Mouse (Mus musculus): Measurements from ENCODE around the gene Ssr2. TPM values are rescaled to one million over a fixed set of nuclear protein-coding genes. Genes with fewer than 3 reads are reported as not detected.
A peak's percentile ranks its signal among the peaks of the same experiment; 100 is the strongest.

The Ssr2 gene
- total and polyA plus RNA-seq, 2 experiments: 90.0 to 176 TPM

DNA sequence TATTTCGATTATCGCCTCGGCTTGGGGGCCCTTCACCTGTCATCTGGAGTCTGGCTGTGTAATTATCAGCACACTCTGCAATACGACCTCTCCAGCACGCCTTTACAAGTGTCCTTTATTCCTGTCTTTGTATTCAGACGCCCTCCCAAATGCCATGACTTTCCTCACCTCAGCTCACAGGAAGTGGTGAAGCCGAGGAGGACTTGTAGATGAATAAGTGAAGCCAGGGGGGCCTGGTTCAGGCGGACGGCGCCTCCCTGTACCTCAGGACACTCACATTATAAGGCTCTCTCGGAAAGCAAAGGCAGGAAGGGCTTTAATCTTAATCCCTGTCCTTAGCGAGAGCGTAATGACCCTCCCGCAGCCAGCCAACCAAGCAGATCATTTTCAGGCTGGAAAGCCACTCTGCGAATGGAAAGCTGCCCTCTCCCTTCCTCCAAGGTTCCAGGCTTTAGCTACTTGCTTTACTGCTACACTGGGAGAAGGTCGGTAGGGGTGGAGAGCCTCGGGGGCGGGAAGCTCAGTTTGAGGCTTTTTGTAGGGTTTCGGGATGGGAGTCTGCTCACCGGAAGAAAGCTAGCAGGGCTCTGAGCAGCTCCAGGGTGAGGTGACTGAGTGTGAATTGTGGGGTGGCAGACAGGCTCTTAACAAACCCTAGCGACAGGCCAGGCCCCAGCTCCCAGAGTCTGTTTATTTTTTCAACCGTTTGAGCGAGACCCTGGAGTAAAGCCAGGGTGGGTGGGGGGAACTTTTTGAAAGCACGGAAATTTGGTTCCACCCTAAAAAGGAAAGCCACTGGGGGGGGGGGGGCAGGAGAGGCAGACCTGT lies 46.7 kb downstream of the Ssr2 start:
- Histone ChIP-seq H3K27me3 (ENCODE audit: control insufficient read depth, insufficient read depth, low read length) (0 out of 2 replicates have a peak, but pooled peaks cover 7% of the 10 kb centered on the region), H3K4me3 (ENCODE audit: insufficient read depth, low read depth, low read length) (peak overlapping the region; percentile 74), H3K27ac (replicated peaks; ENCODE audit: insufficient read depth, low read depth, low read length) (peak overlapping the region; percentile 75), H3K9ac (ENCODE audit: low read depth, low read length) (peak overlapping the region; percentile 58), H3K79me2 (ENCODE audit: control insufficient read depth, insufficient read depth, low read length) (peaks cover 3% of the 10 kb centered on the region; the same call in 1 of the 2 replicates), H3K4me1 (ENCODE audit: control insufficient read depth, insufficient read depth, low read length) (peaks cover 6% of the 10 kb centered on the region), H3K36me3 (ENCODE audit: control insufficient read depth, insufficient read depth, low read length) (no peaks in the 10 kb centered on the region)
- DNase-seq (ENCODE audit: extremely low read depth, low read depth, low spot score): no peak
- no peak for TF ChIP-seq POLR2A (IDR thresholded peaks at IDR 0.05; ENCODE audit: extremely low read depth, insufficient read depth, low read length)
- no peak for TF ChIP-seq CTCF (IDR thresholded peaks at IDR 0.05; ENCODE audit: low read depth, low read length)
- WGBS: 48% methylated on average over 24 of the region's 24 CpGs

DNA sequence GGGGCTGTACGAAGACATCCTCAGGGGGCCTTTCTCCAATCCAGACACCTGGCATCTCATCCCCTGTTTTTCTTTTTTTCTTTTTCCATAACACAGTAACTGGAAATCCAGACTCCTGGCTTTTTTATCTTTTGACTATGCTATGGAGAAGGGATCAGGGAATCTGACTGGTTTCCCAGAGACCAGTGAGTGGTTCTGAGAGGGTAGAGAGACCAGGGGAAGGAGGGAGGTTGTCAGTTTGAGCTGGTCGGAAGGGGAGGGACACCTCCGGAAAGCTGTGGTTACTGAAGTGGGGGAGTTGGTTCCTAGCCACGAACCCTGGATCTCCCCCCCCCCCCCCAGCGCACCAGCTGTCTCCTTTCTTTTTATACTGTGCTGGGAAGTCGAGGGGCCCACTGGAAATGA lies 47.3 kb downstream of the Ssr2 start:
- H3K27ac ChIP-seq (replicated peaks; ENCODE audit: insufficient read depth, low read depth, low read length): peak overlapping the region; percentile 60
- DNase-seq (ENCODE audit: extremely low read depth, low read depth, low spot score): no peak
- TF ChIP-seq POLR2A (IDR thresholded peaks at IDR 0.05; ENCODE audit: extremely low read depth, insufficient read depth, low read length): no peak
- TF ChIP-seq CTCF (IDR thresholded peaks at IDR 0.05; ENCODE audit: low read depth, low read length): no peak
- H3K79me2 ChIP-seq (ENCODE audit: control insufficient read depth, insufficient read depth, low read length): peaks cover 3% of the 10 kb centered on the region; the same call in 1 of the 2 replicates
- 0 out of 2 replicates have a peak, but pooled peaks cover 7% of the 10 kb centered on the region for H3K27me3 ChIP-seq (ENCODE audit: control insufficient read depth, insufficient read depth, low read length)
- peaks cover 6% of the 10 kb centered on the region for H3K4me1 ChIP-seq (ENCODE audit: control insufficient read depth, insufficient read depth, low read length)
- H3K36me3 ChIP-seq (ENCODE audit: control insufficient read depth, insufficient read depth, low read length): no peaks in the 10 kb centered on the region
- H3K4me3 ChIP-seq (ENCODE audit: insufficient read depth, low read depth, low read length): peak overlapping the region; percentile 44
- WGBS: 34% methylated on average over 6 of the region's 6 CpGs
- peak overlapping the region; percentile 31; the same call in 1 of the 2 replicates for H3K9ac ChIP-seq (ENCODE audit: low read depth, low read length)

DNA sequence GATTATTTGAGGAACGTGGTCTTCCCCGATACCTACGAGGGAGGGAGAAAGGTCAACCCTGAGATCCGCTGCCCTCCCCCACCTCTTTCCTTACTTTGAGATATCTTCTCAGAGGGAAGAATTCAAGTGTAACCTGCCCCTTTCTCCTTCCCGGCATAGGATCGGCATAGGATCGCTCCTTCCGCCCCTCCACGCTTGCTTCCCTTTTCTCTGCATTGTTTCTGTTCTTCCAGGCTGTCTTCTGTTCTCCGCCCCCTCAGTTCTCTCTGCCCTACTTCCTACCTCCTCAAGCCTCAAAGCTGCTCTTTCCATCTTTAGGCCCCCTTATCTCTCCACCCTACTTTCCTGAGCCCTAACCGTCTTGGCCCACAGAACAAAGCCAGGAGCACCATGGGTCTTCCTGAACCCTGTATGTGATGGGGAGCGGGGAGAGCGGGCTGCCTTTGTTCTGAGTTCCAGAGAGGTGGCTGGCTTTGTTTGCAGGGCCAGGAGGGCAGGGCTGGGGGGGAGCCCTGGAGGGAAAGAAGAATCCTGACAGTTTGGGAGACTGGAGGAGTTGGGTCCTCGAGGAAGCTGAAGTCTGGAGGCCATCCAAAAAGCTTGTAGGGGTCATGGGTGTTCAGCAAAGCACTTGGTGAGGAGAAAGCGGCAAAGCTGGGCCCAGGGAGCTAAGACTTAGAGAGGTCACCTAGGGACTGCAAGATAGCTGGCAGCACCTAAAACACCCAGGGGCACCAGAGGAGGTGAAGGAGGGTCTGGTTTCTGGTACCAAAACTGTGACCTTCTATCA lies 47.9 kb downstream of the Ssr2 start:
- Histone ChIP-seq H3K4me1 (ENCODE audit: control insufficient read depth, insufficient read depth, low read length) (peaks cover 8% of the 10 kb centered on the region), H3K36me3 (ENCODE audit: control insufficient read depth, insufficient read depth, low read length) (no peaks in the 10 kb centered on the region), H3K79me2 (ENCODE audit: control insufficient read depth, insufficient read depth, low read length) (peaks cover 3% of the 10 kb centered on the region; the same call in 1 of the 2 replicates), H3K27me3 (ENCODE audit: control insufficient read depth, insufficient read depth, low read length) (0 out of 2 replicates have a peak, but pooled peaks cover 7% of the 10 kb centered on the region), H3K27ac (replicated peaks; ENCODE audit: insufficient read depth, low read depth, low read length) (peak overlapping the region; percentile 60), H3K4me3 (ENCODE audit: insufficient read depth, low read depth, low read length) (peak overlapping the region; percentile 44), H3K9ac (ENCODE audit: low read depth, low read length) (peak overlapping the region; percentile 31)
- 57% methylated on average over 15 of the region's 15 CpGs for WGBS
- DNase-seq (ENCODE audit: extremely low read depth, low read depth, low spot score): no peak
- TF ChIP-seq CTCF (IDR thresholded peaks at IDR 0.05; ENCODE audit: low read depth, low read length) (no peak), POLR2A (IDR thresholded peaks at IDR 0.05; ENCODE audit: extremely low read depth, insufficient read depth, low read length) (no peak)

DNA sequence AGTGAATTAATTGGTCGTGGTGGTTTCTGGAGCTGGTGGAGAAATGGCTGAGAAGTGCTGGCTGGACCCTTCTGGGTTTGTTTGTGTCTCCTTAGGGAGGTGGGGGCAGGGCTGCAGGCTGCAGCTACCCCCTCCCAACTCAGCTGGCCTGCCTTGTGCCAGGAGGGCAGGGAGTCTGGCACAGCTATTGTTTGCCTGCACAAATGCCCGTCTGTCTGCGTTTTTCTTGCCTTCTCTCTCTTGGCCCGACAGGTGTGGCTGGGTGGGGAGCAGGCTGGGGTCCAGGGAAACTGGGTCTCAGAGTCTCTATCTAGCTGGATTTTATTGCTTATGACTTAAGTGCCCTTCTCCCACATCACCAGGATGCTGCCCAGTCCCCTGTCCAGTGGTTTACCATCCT lies 48.6 kb downstream of the Ssr2 start:
- Histone ChIP-seq H3K36me3 (ENCODE audit: control insufficient read depth, insufficient read depth, low read length) (no peaks in the 10 kb centered on the region), H3K4me3 (ENCODE audit: insufficient read depth, low read depth, low read length) (no peak overlapping the region), H3K4me1 (ENCODE audit: control insufficient read depth, insufficient read depth, low read length) (peaks cover 8% of the 10 kb centered on the region), H3K9ac (ENCODE audit: low read depth, low read length) (peak overlapping the region; percentile 32; the same call in 1 of the 2 replicates), H3K79me2 (ENCODE audit: control insufficient read depth, insufficient read depth, low read length) (peaks cover 3% of the 10 kb centered on the region; the same call in 1 of the 2 replicates), H3K27me3 (ENCODE audit: control insufficient read depth, insufficient read depth, low read length) (0 out of 2 replicates have a peak, but pooled peaks cover 7% of the 10 kb centered on the region), H3K27ac (replicated peaks; ENCODE audit: insufficient read depth, low read depth, low read length) (no peak overlapping the region)
- DNase-seq (ENCODE audit: extremely low read depth, low read depth, low spot score): no peak
- 31% methylated on average over 4 of the region's 4 CpGs for WGBS
- TF ChIP-seq POLR2A (IDR thresholded peaks at IDR 0.05; ENCODE audit: extremely low read depth, insufficient read depth, low read length) (no peak), CTCF (IDR thresholded peaks at IDR 0.05; ENCODE audit: low read depth, low read length) (no peak)

DNA sequence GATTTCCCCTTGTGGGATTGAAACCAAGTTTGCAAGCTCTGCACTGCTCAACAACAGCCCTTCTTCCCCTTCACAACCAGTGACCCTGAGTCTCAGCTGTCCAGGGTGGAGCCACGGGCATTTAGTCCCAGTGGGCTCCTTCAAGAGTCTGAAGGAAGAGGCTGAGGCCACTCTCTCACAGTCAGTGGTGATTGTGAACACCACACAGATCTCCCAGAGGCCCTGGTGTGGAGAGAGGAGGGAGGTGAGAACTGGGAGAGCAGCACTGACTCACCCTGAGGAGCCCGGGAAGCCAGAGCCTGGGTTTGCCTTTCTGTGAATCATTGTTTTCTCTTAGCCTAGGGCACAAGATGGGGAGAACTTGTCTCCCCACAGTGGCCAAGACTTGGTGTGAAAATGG lies 49.3 kb downstream of the Ssr2 start:
- no peaks in the 10 kb centered on the region for H3K36me3 ChIP-seq (ENCODE audit: control insufficient read depth, insufficient read depth, low read length)
- H3K9ac ChIP-seq (ENCODE audit: low read depth, low read length): no peak overlapping the region
- TF ChIP-seq POLR2A (IDR thresholded peaks at IDR 0.05; ENCODE audit: extremely low read depth, insufficient read depth, low read length) (no peak), CTCF (IDR thresholded peaks at IDR 0.05; ENCODE audit: low read depth, low read length) (no peak)
- H3K27ac ChIP-seq (replicated peaks; ENCODE audit: insufficient read depth, low read depth, low read length): no peak overlapping the region
- DNase-seq (ENCODE audit: extremely low read depth, low read depth, low spot score): no peak
- H3K27me3 ChIP-seq (ENCODE audit: control insufficient read depth, insufficient read depth, low read length): 0 out of 2 replicates have a peak, but pooled peaks cover 7% of the 10 kb centered on the region
- 63% methylated on average over 2 of the region's 2 CpGs for WGBS
- H3K4me1 ChIP-seq (ENCODE audit: control insufficient read depth, insufficient read depth, low read length): peaks cover 8% of the 10 kb centered on the region
- peaks cover 3% of the 10 kb centered on the region; the same call in 1 of the 2 replicates for H3K79me2 ChIP-seq (ENCODE audit: control insufficient read depth, insufficient read depth, low read length)
- H3K4me3 ChIP-seq (ENCODE audit: insufficient read depth, low read depth, low read length): no peak overlapping the region

All from liver, adult 2 months (tissue).